Mouse (Mus musculus) hindbrain, embryonic 11.5 days (tissue): ENCODE data around the gene Sez6l. TPM values are rescaled to one million over a fixed set of nuclear protein-coding genes. Genes with fewer than 3 reads are reported as not detected.
A peak's percentile ranks its signal among the peaks of the same experiment; 100 is the strongest.

Experiments used
- ATAC-seq: fragments of 200-750 bp; cut with Nextera tagmentation; 2 replicates; pipeline ENCODE4 v1.8.0; 2017; ENCODE audit warnings: mild to moderate bottlenecking, moderate TSS enrichment, moderate library complexity; ENCODE audit not compliant: low FRiP score
- DNase-seq: peaks from one replicate; pipeline ENCODE4 v3.0.0-alpha.2; 2015; ENCODE audit warnings: low spot score
- H3K27ac ChIP-seq: fragments of 300-500 bp; sonication (generic); 2 replicates; pipeline ENCODE4 v1.5.1; 2014; ENCODE audit warnings: mild to moderate bottlenecking, low read depth, low read length
- H3K27me3 ChIP-seq: fragments of 300-500 bp; sonication (generic); 2 replicates; pipeline ENCODE4 v1.6.1; 2014; ENCODE audit warnings: mild to moderate bottlenecking, low read length, moderate library complexity, mixed read lengths; ENCODE audit not compliant: control insufficient read depth, insufficient read depth
- H3K36me3 ChIP-seq: fragments of 300-500 bp; sonication (generic); 2 replicates; pipeline ENCODE4 v1.6.1; 2014; ENCODE audit warnings: mild to moderate bottlenecking, low read length, moderate library complexity, mixed read lengths; ENCODE audit not compliant: control insufficient read depth, insufficient read depth
- H3K4me1 ChIP-seq: fragments of 300-500 bp; sonication (generic); replicated peaks from 2 replicates; pipeline ENCODE4 v1.6.1; 2014; ENCODE audit warnings: low read length, mixed read lengths; ENCODE audit not compliant: control insufficient read depth, insufficient read depth
- H3K4me2 ChIP-seq: fragments of 300-500 bp; sonication (generic); replicated peaks from 2 replicates; pipeline ENCODE4 v1.6.1; 2014; ENCODE audit warnings: mild to moderate bottlenecking, low read depth, low read length
- H3K4me3 ChIP-seq: fragments of 300-500 bp; sonication (generic); 2 replicates; pipeline ENCODE4 v1.5.1; 2014; ENCODE audit warnings: low read depth, low read length
- H3K9ac ChIP-seq: fragments of 300-500 bp; sonication (generic); 2 replicates; pipeline ENCODE4 v1.6.1; 2014; ENCODE audit warnings: low read depth, low read length
- H3K9me3 ChIP-seq: fragments of 300-500 bp; sonication (generic); 2 replicates; pipeline ENCODE4 v1.6.1; 2016; ENCODE audit warnings: low read length; ENCODE audit not compliant: control insufficient read depth
- WGBS: fragments of 180-500 bp; shearing (Covaris S2); extraction: QIAGEN DNeasy Blood & Tissue Kit; methylation state at CpG from one replicate; pipeline ENCODE4 v1.1.7; 2014; 5-methylcytosine and 5-hydroxymethylcytosine counted together
- polyA plus RNA-seq: library from polyadenylated mRNA; unstranded; fragments of >200 nt; fragmentation: Nextera tagmentation; extraction: Ambion mirVana; gene quantifications from 2 replicates; pipeline ENCODE4 v1.2.1, GENCODE M21; 2014

The Sez6l gene
- polyA plus RNA-seq, 1 experiment from 2014 or later = 5.1 TPM

GRCm38 (mm10) chr5:112501384-112501783 lies 75.6 kb downstream of the Sez6l start:
- Histone ChIP-seq H3K36me3 (no peaks in the 10 kb centered on the region), H3K4me2 (no peak overlapping the region), H3K4me3 (no peak overlapping the region), H3K4me1 (no peaks in the 10 kb centered on the region; the same call in 1 of the 2 replicates), H3K27ac (no peak overlapping the region), H3K9me3 (no peaks in the 10 kb centered on the region), H3K27me3 (no peaks in the 10 kb centered on the region), H3K9ac (no peak overlapping the region)
- ATAC-seq (no peak), DNase-seq (no peak)
- WGBS = 50% methylated on average over 2 of the region's 2 CpGs

- ATAC-seq (no peak), DNase-seq (no peak)
- WGBS = 56% methylated on average over 8 of the region's 8 CpGs
- Histone ChIP-seq H3K4me3 (no peak overlapping the region), H3K36me3 (no peaks in the 10 kb centered on the region), H3K27ac (0 out of 2 replicates have a peak overlapping the region, but pooled peaks have one; percentile 33), H3K4me1 (no peaks in the 10 kb centered on the region; the same call in 1 of the 2 replicates), H3K9me3 (no peaks in the 10 kb centered on the region), H3K4me2 (0 out of 2 replicates have a peak overlapping the region, but pooled peaks have one; percentile 7), H3K9ac (no peak overlapping the region), H3K27me3 (no peaks in the 10 kb centered on the region)
Measured at GRCm38 (mm10) chr5:112499918-112500682, 76.9 kb downstream of the Sez6l start.

GRCm38 (mm10) chr5:112498921-112499917 lies 77.8 kb downstream of the Sez6l start:
- no peak overlapping the region for H3K9ac ChIP-seq
- ATAC-seq (no peak), DNase-seq (no peak)
- H3K4me3 ChIP-seq = no peak overlapping the region
- no peaks in the 10 kb centered on the region for H3K27me3 ChIP-seq
- H3K4me1 ChIP-seq = no peaks in the 10 kb centered on the region; the same call in 1 of the 2 replicates
- no peaks in the 10 kb centered on the region for H3K36me3 ChIP-seq
- no peak overlapping the region for H3K4me2 ChIP-seq
- no peaks in the 10 kb centered on the region for H3K9me3 ChIP-seq
- no peak overlapping the region for H3K27ac ChIP-seq
- 80% methylated on average over 13 of the region's 13 CpGs for WGBS

- Histone ChIP-seq H3K36me3 (no peaks in the 10 kb centered on the region), H3K4me3 (no peak overlapping the region), H3K27me3 (no peaks in the 10 kb centered on the region), H3K4me2 (no peak overlapping the region), H3K27ac (no peak overlapping the region), H3K9me3 (no peaks in the 10 kb centered on the region), H3K4me1 (no peaks in the 10 kb centered on the region; the same call in 1 of the 2 replicates), H3K9ac (no peak overlapping the region)
- DNase-seq (no peak), ATAC-seq (no peak)
- WGBS = 87% methylated on average over 7 of the region's 7 CpGs
Measured at GRCm38 (mm10) chr5:112496753-112497369, 80.1 kb downstream of the Sez6l start.

GRCm38 (mm10) chr5:112493492-112493891 lies 83.5 kb downstream of the Sez6l start:
- no peak overlapping the region for H3K4me2 ChIP-seq

GRCm38 (mm10) chr5:112491489-112491888 lies 85.5 kb downstream of the Sez6l start:
- ATAC-seq (no peak), DNase-seq (no peak)
- no peaks in the 10 kb centered on the region for H3K9me3 ChIP-seq
- H3K27me3 ChIP-seq = no peaks in the 10 kb centered on the region; the same call in 1 of the 2 replicates
- no peaks in the 10 kb centered on the region; the same call in 1 of the 2 replicates for H3K4me1 ChIP-seq
- no peak overlapping the region for H3K9ac ChIP-seq
- no peak overlapping the region for H3K4me2 ChIP-seq
- no peak overlapping the region for H3K27ac ChIP-seq
- no peaks in the 10 kb centered on the region for H3K36me3 ChIP-seq
- WGBS = 61% methylated on average over 11 of the region's 11 CpGs
- no peak overlapping the region for H3K4me3 ChIP-seq

More at GRCm38 (mm10) chr5:112493492-112493891, 83.5 kb downstream of the Sez6l start:
- no peaks in the 10 kb centered on the region for H3K4me1 ChIP-seq
- no peaks in the 10 kb centered on the region for H3K9me3 ChIP-seq
- WGBS = 38% methylated on average over 11 of the region's 11 CpGs
- no peak overlapping the region for H3K9ac ChIP-seq
- H3K4me3 ChIP-seq = no peak overlapping the region
- ATAC-seq (0 out of 2 replicates have a peak, but pooled peaks have one; percentile 45), DNase-seq (peak; percentile 80)
- H3K27me3 ChIP-seq = no peaks in the 10 kb centered on the region
- H3K27ac ChIP-seq = no peak overlapping the region
- H3K36me3 ChIP-seq = no peaks in the 10 kb centered on the region

GRCm38 (mm10) chr5:112488101-112488776 lies 88.7 kb downstream of the Sez6l start:
- DNase-seq (no peak), ATAC-seq (no peak)
- Histone ChIP-seq H3K36me3 (no peaks in the 10 kb centered on the region), H3K4me1 (peaks cover 6% of the 10 kb centered on the region), H3K4me2 (no peak overlapping the region), H3K4me3 (no peak overlapping the region), H3K27me3 (no peaks in the 10 kb centered on the region; the same call in 1 of the 2 replicates), H3K9me3 (no peaks in the 10 kb centered on the region), H3K27ac (no peak overlapping the region), H3K9ac (no peak overlapping the region)
- 71% methylated on average over 8 of the region's 8 CpGs for WGBS

GRCm38 (mm10) chr5:112487504-112487903 lies 89.5 kb downstream of the Sez6l start:
- Histone ChIP-seq H3K4me2 (no peak overlapping the region), H3K36me3 (no peaks in the 10 kb centered on the region), H3K9me3 (no peaks in the 10 kb centered on the region), H3K4me1 (peaks cover 9% of the 10 kb centered on the region), H3K9ac (no peak overlapping the region), H3K4me3 (no peak overlapping the region), H3K27me3 (no peaks in the 10 kb centered on the region; the same call in 1 of the 2 replicates), H3K27ac (no peak overlapping the region)
- DNase-seq (no peak), ATAC-seq (no peak)
- 93% methylated on average over 1 of the region's 1 CpGs for WGBS
